Mouse (Mus musculus) kidney, postnatal 0 days (tissue): ENCODE results near the gene Bysl. TPM values are rescaled to one million over a fixed set of nuclear protein-coding genes. Genes with fewer than 3 reads are reported as not detected.
"Not testable (repeated sequence)": the region's sequence is repeated elsewhere in the genome, so short reads cannot be mapped to it uniquely, and the experiment has no call there.

Experiments
- ATAC-seq: fragments of 200-750 bp; cut with Nextera tagmentation; replicated peaks from 2 replicates; pipeline ENCODE4 v1.8.0; 2017; ENCODE audit warnings: low read depth, moderate number of reproducible peaks, moderate TSS enrichment, moderate library complexity; ENCODE audit not compliant: low FRiP score
- DNase-seq: peaks from one replicate; pipeline ENCODE4 v3.0.0-alpha.2; 2016; ENCODE audit warnings: low spot score
- H3K27ac ChIP-seq: fragments of 300-500 bp; sonication (generic); 2 replicates; pipeline ENCODE4 v1.5.1; 2014; ENCODE audit warnings: mild to moderate bottlenecking
- H3K27me3 ChIP-seq: fragments of 300-500 bp; sonication (generic); 2 replicates; pipeline ENCODE4 v1.6.1; 2014; ENCODE audit warnings: low read length, mixed read lengths; ENCODE audit not compliant: insufficient read depth
- H3K36me3 ChIP-seq: fragments of 300-500 bp; sonication (generic); 2 replicates; pipeline ENCODE4 v1.6.1; 2014; ENCODE audit warnings: low read length, mixed read lengths; ENCODE audit not compliant: insufficient read depth
- H3K4me1 ChIP-seq: fragments of 300-500 bp; sonication (generic); replicated peaks from 2 replicates; pipeline ENCODE4 v1.6.1; 2014; ENCODE audit warnings: antibody characterized with exemption, low read length, mixed read lengths; ENCODE audit not compliant: insufficient read depth
- H3K4me2 ChIP-seq: fragments of 300-500 bp; sonication (generic); 2 replicates; pipeline ENCODE4 v1.6.1; 2014; ENCODE audit warnings: mild to moderate bottlenecking, low read length, moderate library complexity, mixed read lengths
- H3K4me3 ChIP-seq: fragments of 300-500 bp; sonication (generic); replicated peaks from 2 replicates; pipeline ENCODE4 v1.5.1; 2014; ENCODE audit warnings: low read depth, low read length
- H3K9ac ChIP-seq: fragments of 300-500 bp; sonication (generic); 2 replicates; pipeline ENCODE4 v1.6.1; 2014; ENCODE audit warnings: low read depth, low read length
- H3K9me3 ChIP-seq: fragments of 300-500 bp; sonication (generic); replicated peaks from 2 replicates; pipeline ENCODE4 v1.6.1; 2016; ENCODE audit warnings: low read length, inconsistent platforms, mixed read lengths
- CTCF ChIP-seq: IDR thresholded peaks from 2 replicates; pipeline ENCODE4 v1.5.1; 2016; ENCODE audit warnings: antibody characterized with exemption, low read depth, mild to moderate bottlenecking, moderate library complexity
- WGBS: fragments of 180-500 bp; shearing (Covaris S2); extraction: QIAGEN DNeasy Blood & Tissue Kit; methylation state at CpG from one replicate; pipeline ENCODE4 v1.1.7; 2014; 5-methylcytosine and 5-hydroxymethylcytosine counted together
- polyA plus RNA-seq: library from polyadenylated mRNA; unstranded; fragments of >200 nt; fragmentation: Nextera tagmentation; extraction: Ambion mirVana; gene quantifications from 2 replicates; pipeline ENCODE4 v1.2.1, GENCODE M21; 2015

Gene Bysl
- polyA plus RNA-seq, 1 experiment from 2014 or later = 14.7 TPM

GRCm38 (mm10) chr17:47629717-47630677, 18.7 kb upstream of the Bysl start:
- no peaks in the 10 kb centered on the region for H3K27me3 ChIP-seq
- peak overlapping the region; percentile 80 for H3K4me3 ChIP-seq
- under 1% methylated on average over 60 of the region's 61 CpGs for WGBS
- DNase-seq (peak; percentile 71), ATAC-seq (peak; percentile 35)
- peaks cover 7% of the 10 kb centered on the region; the same call in 1 of the 2 replicates for H3K4me1 ChIP-seq
- no peaks in the 10 kb centered on the region for H3K9me3 ChIP-seq
- peak overlapping the region; percentile 93 for H3K27ac ChIP-seq
- TF ChIP-seq CTCF = no peak
- peaks cover 5% of the 10 kb centered on the region; the same call in 1 of the 2 replicates for H3K36me3 ChIP-seq
- H3K4me2 ChIP-seq = peak overlapping the region; percentile 98
- peak overlapping the region; percentile 77 for H3K9ac ChIP-seq

GRCm38 (mm10) chr17:47628851-47629676, 17.8 kb upstream of the Bysl start:
- H3K9ac ChIP-seq = peak overlapping the region; percentile 77
- H3K4me3 ChIP-seq = peak overlapping the region; percentile 80
- under 1% methylated on average over 63 of the region's 63 CpGs for WGBS
- peaks cover 7% of the 10 kb centered on the region; the same call in 1 of the 2 replicates for H3K4me1 ChIP-seq
- peak overlapping the region; percentile 93 for H3K27ac ChIP-seq
- H3K36me3 ChIP-seq = peaks cover 6% of the 10 kb centered on the region; the same call in 1 of the 2 replicates
- no peaks in the 10 kb centered on the region for H3K27me3 ChIP-seq
- no peaks in the 10 kb centered on the region for H3K9me3 ChIP-seq
- no peak for TF ChIP-seq CTCF
- peak; percentile 94 for ATAC-seq
- DNase-seq = peak; percentile 98
- peak overlapping the region; percentile 98 for H3K4me2 ChIP-seq

- no peak for ATAC-seq
- Histone ChIP-seq H3K4me1 (peaks cover 7% of the 10 kb centered on the region; the same call in 1 of the 2 replicates), H3K36me3 (peaks cover 18% of the 10 kb centered on the region), H3K9ac (no peak overlapping the region), H3K27me3 (no peaks in the 10 kb centered on the region), H3K4me2 (no peak overlapping the region), H3K27ac (no peak overlapping the region), H3K9me3 (no peaks in the 10 kb centered on the region), H3K4me3 (no peak overlapping the region)
- TF ChIP-seq CTCF = peak; percentile 44
- WGBS = 83% methylated on average over 2 of the region's 2 CpGs
- no peak for DNase-seq
Measured at GRCm38 (mm10) chr17:47627791-47628190, 16.5 kb upstream of the Bysl start.

DNA sequence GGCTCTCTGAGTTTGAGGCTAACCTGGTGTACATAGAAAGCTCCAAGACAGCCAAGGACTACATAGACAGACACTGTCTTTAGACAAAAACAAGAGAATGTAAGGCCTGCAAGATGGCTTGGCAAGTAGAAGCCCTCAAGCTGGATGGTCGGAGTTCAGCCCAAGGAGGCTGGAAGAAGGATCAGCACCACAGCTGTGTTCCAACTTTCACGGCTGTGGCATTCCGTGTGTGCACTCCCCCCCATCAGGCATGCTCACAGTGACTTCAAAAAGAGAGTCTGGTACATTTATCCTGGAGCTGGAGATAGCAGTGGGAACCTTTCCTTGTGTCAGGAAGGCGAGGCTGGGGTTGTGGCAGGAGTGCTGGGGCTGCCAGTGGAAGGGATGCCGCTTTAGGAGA, 14.7 kb upstream of the Bysl start:
- 93% methylated on average over 5 of the region's 5 CpGs for WGBS
- TF ChIP-seq CTCF = no peak
- peaks cover 21% of the 10 kb centered on the region for H3K36me3 ChIP-seq
- H3K27me3 ChIP-seq = no peaks in the 10 kb centered on the region
- peaks cover 6% of the 10 kb centered on the region; the same call in 1 of the 2 replicates for H3K4me1 ChIP-seq
- H3K27ac ChIP-seq = no peak overlapping the region
- H3K9ac ChIP-seq = no peak overlapping the region
- no peak overlapping the region for H3K4me3 ChIP-seq
- ATAC-seq = no peak
- no peak for DNase-seq
- H3K9me3 ChIP-seq = no peaks in the 10 kb centered on the region
- no peak overlapping the region for H3K4me2 ChIP-seq

DNA sequence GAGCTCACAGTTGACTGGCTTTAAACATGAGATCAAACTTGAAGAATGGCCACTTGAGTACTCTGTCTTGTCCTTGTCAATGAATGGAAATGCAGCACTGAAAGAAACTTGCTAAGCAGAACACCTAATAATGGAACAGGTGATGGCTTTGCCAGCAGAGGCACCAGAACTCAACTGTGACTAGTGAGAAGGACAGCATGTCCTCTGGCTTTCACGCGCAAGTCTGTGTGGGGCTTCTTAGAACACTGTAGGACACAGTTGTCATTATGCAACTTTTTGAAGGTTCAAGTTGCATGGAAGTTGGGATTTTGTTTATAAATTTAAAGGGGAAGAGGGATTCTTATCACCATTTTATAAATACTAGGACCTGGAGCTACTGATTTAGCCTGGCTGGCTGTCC, 13.8 kb upstream of the Bysl start:
- Histone ChIP-seq H3K9me3 (no peaks in the 10 kb centered on the region), H3K4me3 (no peak overlapping the region), H3K27ac (no peak overlapping the region), H3K4me2 (no peak overlapping the region), H3K4me1 (no peaks in the 10 kb centered on the region), H3K27me3 (no peaks in the 10 kb centered on the region), H3K9ac (no peak overlapping the region), H3K36me3 (peaks cover 21% of the 10 kb centered on the region)
- TF ChIP-seq CTCF = no peak
- WGBS = 96% methylated on average over 2 of the region's 2 CpGs
- ATAC-seq (no peak), DNase-seq (no peak)

- 97% methylated on average over 4 of the region's 5 CpGs for WGBS
- not testable (repeated sequence) for H3K27ac ChIP-seq, DNase-seq, H3K4me3 ChIP-seq, H3K9ac ChIP-seq, H3K27me3 ChIP-seq, H3K9me3 ChIP-seq, H3K4me1 ChIP-seq, H3K4me2 ChIP-seq, ATAC-seq
- H3K36me3 ChIP-seq = peaks cover 26% of the 10 kb centered on the region
Measured at GRCm38 (mm10) chr17:47624572-47624971, 13.3 kb upstream of the Bysl start.
